Mouse (Mus musculus) kidney, embryonic 14.5 days (tissue): ENCODE data around the gene Ssx2ip. TPM values are rescaled to one million over a fixed set of nuclear protein-coding genes. Genes with fewer than 3 reads are reported as not detected.

Source experiments
- ATAC-seq: fragments of 200-750 bp; cut with Nextera tagmentation; 2 replicates; pipeline ENCODE4 v1.8.0; 2017; ENCODE audit warnings: moderate number of reproducible peaks, mild to moderate bottlenecking, moderate TSS enrichment, moderate library complexity; ENCODE audit not compliant: low FRiP score, low TSS enrichment
- H3K27ac ChIP-seq: fragments of 300-500 bp; sonication (generic); 2 replicates; pipeline ENCODE4 v1.5.1; 2014; ENCODE audit warnings: low read depth, mild to moderate bottlenecking, low read length, moderate library complexity, mixed read lengths
- H3K27me3 ChIP-seq: fragments of 300-500 bp; sonication (generic); 2 replicates; pipeline ENCODE4 v1.6.1; 2014; ENCODE audit warnings: mild to moderate bottlenecking, low read length; ENCODE audit not compliant: control insufficient read depth, insufficient read depth
- H3K36me3 ChIP-seq: fragments of 300-500 bp; sonication (generic); 2 replicates; pipeline ENCODE4 v1.6.1; 2014; ENCODE audit warnings: low read length, mixed read lengths; ENCODE audit not compliant: control insufficient read depth, insufficient read depth
- H3K4me1 ChIP-seq: fragments of 300-500 bp; sonication (generic); 2 replicates; pipeline ENCODE4 v1.6.1; 2014; ENCODE audit warnings: low read length, mixed read lengths; ENCODE audit not compliant: control insufficient read depth, insufficient read depth
- H3K4me2 ChIP-seq: fragments of 300-500 bp; sonication (generic); replicated peaks from 2 replicates; pipeline ENCODE4 v1.6.1; 2014; ENCODE audit warnings: low read depth, mild to moderate bottlenecking, low read length
- H3K4me3 ChIP-seq: fragments of 300-500 bp; sonication (generic); 2 replicates; pipeline ENCODE4 v1.5.1; 2014; ENCODE audit warnings: mild to moderate bottlenecking, low read length
- H3K9ac ChIP-seq: fragments of 300-500 bp; sonication (generic); 2 replicates; pipeline ENCODE4 v1.6.1; 2014; ENCODE audit warnings: low read depth, mild to moderate bottlenecking, low read length, moderate library complexity
- H3K9me3 ChIP-seq: fragments of 300-500 bp; sonication (generic); 2 replicates; pipeline ENCODE4 v1.6.1; 2016; ENCODE audit warnings: low read length; ENCODE audit not compliant: control insufficient read depth
- WGBS: fragments of 180-500 bp; shearing (Covaris S2); extraction: QIAGEN DNeasy Blood & Tissue Kit; methylation state at CpG from one replicate; pipeline ENCODE4 v1.1.7; 2014; 5-methylcytosine and 5-hydroxymethylcytosine counted together
- microRNA-seq: library from miRNA; unstranded; fragments of <30 nt; microRNA quantifications from one replicate; pipeline ENCODE4, GENCODE M21; 2016
- polyA plus RNA-seq: library from polyadenylated mRNA; unstranded; fragments of >200 nt; fragmentation: Nextera tagmentation; extraction: Ambion mirVana; gene quantifications from 2 replicates; pipeline ENCODE4 v1.2.1, GENCODE M21; 2014

Ssx2ip gene
- polyA plus RNA-seq, 1 experiment from 2014 or later: 25.8 TPM

- Histone ChIP-seq H3K9ac (no peak overlapping the region), H3K4me1 (no peaks in the 10 kb centered on the region), H3K4me3 (no peak overlapping the region), H3K9me3 (no peaks in the 10 kb centered on the region), H3K36me3 (no peaks in the 10 kb centered on the region), H3K27ac (no peak overlapping the region), H3K4me2 (no peak overlapping the region), H3K27me3 (no peaks in the 10 kb centered on the region)
- ATAC-seq: no peak
- WGBS: 75% methylated on average over 4 of the region's 4 CpGs
These were observed 68.2 kb downstream of the Ssx2ip start for GRCm38 (mm10) chr3:146472657-146473056.

DNA sequence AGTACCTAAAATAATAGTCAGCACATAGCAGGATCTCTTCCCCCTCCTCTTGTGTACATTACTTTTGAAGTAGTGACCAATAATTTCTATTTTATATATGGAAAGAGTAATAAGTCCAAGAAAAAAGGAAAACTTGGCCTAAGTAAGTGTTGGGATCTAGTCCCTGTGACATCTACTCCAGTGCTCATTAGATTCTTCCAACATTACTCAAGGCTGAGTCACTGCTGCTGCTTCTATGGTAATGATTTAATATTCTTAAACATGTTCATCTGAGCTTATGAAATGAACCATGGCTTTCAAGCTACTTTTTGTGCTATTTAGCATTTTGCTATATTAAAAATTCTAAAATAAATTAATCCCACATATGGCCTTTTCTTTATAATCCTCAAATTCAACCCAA, 69.3 kb downstream of the Ssx2ip start:
- no peaks in the 10 kb centered on the region for H3K27me3 ChIP-seq
- no peak for ATAC-seq
- H3K27ac ChIP-seq: no peak overlapping the region
- no peaks in the 10 kb centered on the region for H3K9me3 ChIP-seq
- H3K4me2 ChIP-seq: no peak overlapping the region
- H3K4me1 ChIP-seq: no peaks in the 10 kb centered on the region
- no peak overlapping the region for H3K4me3 ChIP-seq
- no peak overlapping the region for H3K9ac ChIP-seq
- H3K36me3 ChIP-seq: no peaks in the 10 kb centered on the region

DNA sequence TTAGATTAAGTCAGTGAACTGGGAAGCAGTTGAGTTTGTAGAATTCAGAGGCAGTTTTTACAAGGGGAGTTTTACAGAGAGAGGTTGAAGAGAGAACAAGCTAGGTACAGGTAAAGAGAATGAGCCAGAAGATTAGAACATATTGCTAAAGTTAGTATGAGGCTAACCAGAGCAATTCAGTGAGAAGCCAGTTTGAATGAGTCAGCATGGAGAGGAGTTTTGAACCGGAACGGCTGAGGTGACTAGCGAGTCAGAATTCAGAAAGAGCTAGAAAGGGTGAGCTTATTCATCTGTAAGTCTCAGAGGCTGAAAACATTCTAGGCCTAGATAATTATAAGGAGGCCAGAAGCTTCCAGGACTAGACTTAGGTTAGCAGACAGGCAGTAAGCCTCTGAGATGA, 70.0 kb downstream of the Ssx2ip start:
- Histone ChIP-seq H3K4me3 (no peak overlapping the region), H3K4me1 (no peaks in the 10 kb centered on the region), H3K27ac (no peak overlapping the region), H3K9ac (no peak overlapping the region), H3K27me3 (no peaks in the 10 kb centered on the region), H3K9me3 (no peaks in the 10 kb centered on the region), H3K4me2 (no peak overlapping the region), H3K36me3 (no peaks in the 10 kb centered on the region)
- WGBS: 86% methylated on average over 3 of the region's 3 CpGs
- ATAC-seq: no peak

GRCm38 (mm10) chr3:146482044-146482443, 77.6 kb downstream of the Ssx2ip start:
- WGBS: 61% methylated on average over 2 of the region's 2 CpGs
- Histone ChIP-seq H3K36me3 (no peaks in the 10 kb centered on the region), H3K27ac (no peak overlapping the region), H3K4me1 (no peaks in the 10 kb centered on the region), H3K9ac (no peak overlapping the region), H3K4me3 (no peak overlapping the region), H3K4me2 (no peak overlapping the region), H3K27me3 (no peaks in the 10 kb centered on the region), H3K9me3 (no peaks in the 10 kb centered on the region)
- no peak for ATAC-seq

GRCm38 (mm10) chr3:146486464-146486863, 82.0 kb downstream of the Ssx2ip start:
- no peak for ATAC-seq
- Histone ChIP-seq H3K9me3 (no peaks in the 10 kb centered on the region), H3K4me1 (no peaks in the 10 kb centered on the region)

More at GRCm38 (mm10) chr3:146486464-146486863, 82.0 kb downstream of the Ssx2ip start:
- no peak overlapping the region for H3K4me3 ChIP-seq
- no peaks in the 10 kb centered on the region for H3K27me3 ChIP-seq
- H3K4me2 ChIP-seq: no peak overlapping the region
- H3K27ac ChIP-seq: no peak overlapping the region
- H3K9ac ChIP-seq: no peak overlapping the region
- WGBS: 86% methylated on average over 4 of the region's 4 CpGs
- H3K36me3 ChIP-seq: no peaks in the 10 kb centered on the region

Small RNA genes within 50 kb of the gene (microRNA-seq; reads per million reads assigned to microRNA genes)
- not detected for gene Gm22901

Other genes with a start within 250 kb of the Ssx2ip start
- 0.27 and 0.83 TPM in 2 replicates for gene Lpar3, start 183.7 kb upstream of the Ssx2ip start, polyA plus RNA-seq
- 8.9 and 12.9 TPM in 2 replicates for gene Ctbs, start 45.2 kb downstream of the Ssx2ip start, polyA plus RNA-seq
- 6.0 and 6.8 TPM in 2 replicates for gene Spata1, start 95.1 kb downstream of the Ssx2ip start, polyA plus RNA-seq
- gene Gng5, start 95.2 kb downstream of the Ssx2ip start, polyA plus RNA-seq: 1,038 and 1,404 TPM in 2 replicates
- 69.5 and 78.7 TPM in 2 replicates for gene Rpf1, start 116.8 kb downstream of the Ssx2ip start, polyA plus RNA-seq
- gene Uox, start 165.8 kb downstream of the Ssx2ip start, polyA plus RNA-seq: not detected in 2 replicates
- gene Dnase2b, start 211.0 kb downstream of the Ssx2ip start, polyA plus RNA-seq: not detected in 2 replicates
- gene 4930503B20Rik, start 246.7 kb downstream of the Ssx2ip start, polyA plus RNA-seq: not detected in 2 replicates